Mouse (Mus musculus): ENCODE results near the gene Nek8. TPM values are rescaled to one million over a fixed set of nuclear protein-coding genes. Genes with fewer than 3 reads are reported as not detected.

Nek8 gene
- polyA plus RNA-seq, 1 experiment from 2014 or later: 19.9 TPM

DNA sequence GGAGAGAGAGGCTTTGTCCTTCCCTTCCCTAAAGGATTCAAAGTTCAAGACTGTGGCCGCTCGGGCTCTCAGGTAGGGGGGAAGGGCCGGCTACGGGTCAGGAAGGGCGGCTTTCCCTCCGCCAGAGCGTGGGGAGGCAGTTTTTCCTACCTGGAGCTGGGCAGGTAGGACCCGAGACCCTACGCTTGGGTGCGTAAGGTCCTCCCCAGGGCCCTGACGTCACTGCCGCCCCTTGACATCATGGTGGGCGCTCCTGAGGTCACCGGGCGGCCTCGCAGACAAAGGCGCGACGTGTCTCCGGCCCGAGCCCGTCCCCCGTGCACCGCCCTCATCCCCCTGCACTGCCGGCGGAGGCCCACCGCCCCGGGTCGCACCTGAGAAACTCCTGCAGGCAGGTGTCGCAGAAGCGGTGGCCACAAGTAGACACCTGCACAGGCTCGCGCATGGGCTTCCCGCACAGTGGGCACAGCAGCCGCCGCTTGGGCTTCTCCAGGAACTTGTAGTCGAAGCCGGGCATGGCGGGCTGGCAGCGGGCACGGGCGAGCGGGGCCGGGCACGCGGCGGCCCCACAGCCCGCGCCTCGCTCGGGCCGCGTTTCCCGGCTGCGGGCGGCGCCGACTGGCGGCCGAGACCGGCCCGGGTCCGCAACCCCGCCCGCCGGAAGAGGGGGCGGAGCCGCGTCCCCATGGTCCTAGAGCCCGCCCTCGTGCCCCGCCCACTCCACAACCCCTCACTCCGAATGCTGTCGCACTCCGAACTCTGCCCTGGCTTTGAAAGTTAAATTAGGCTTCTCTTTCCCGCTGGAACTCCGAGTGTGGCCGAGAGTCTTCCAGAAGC, 11.3 kb downstream of the Nek8 start, which contains the start of gene Traf4:
Traf4 (minus strand) TSS at position 666 of the 837 bp plus-strand sequence.
- ATAC-seq (replicated peaks; ENCODE audit: low FRiP score, low read depth): peak; percentile 77
- TF ChIP-seq CTCF (IDR thresholded peaks at IDR 0.05; ENCODE audit: low read depth): peak; percentile 34; the same call in 1 of the 2 replicates
- under 1% methylated on average over 65 of the region's 78 CpGs for WGBS
- Histone ChIP-seq H3K4me1 (replicated peaks; ENCODE audit: insufficient read depth, low read length) (peaks cover 28% of the 10 kb centered on the region), H3K36me3 (ENCODE audit: insufficient read depth, low read length) (peaks cover 14% of the 10 kb centered on the region), H3K27ac (peak within 1 kb of the TSS; percentile 98), H3K4me2 (ENCODE audit: low read length) (peak within 1 kb of the TSS; percentile 90), H3K9ac (ENCODE audit: low read depth, low read length) (peak within 1 kb of the TSS; percentile 93), H3K4me3 (replicated peaks; ENCODE audit: low read depth, low read length) (peak within 1 kb of the TSS; percentile 95), H3K27me3 (ENCODE audit: insufficient read depth, low read length) (no peaks in the 10 kb centered on the region), H3K9me3 (replicated peaks; ENCODE audit: low read length) (no peaks in the 10 kb centered on the region)
- DNase-seq (ENCODE audit: low spot score): peak; percentile 94

DNA sequence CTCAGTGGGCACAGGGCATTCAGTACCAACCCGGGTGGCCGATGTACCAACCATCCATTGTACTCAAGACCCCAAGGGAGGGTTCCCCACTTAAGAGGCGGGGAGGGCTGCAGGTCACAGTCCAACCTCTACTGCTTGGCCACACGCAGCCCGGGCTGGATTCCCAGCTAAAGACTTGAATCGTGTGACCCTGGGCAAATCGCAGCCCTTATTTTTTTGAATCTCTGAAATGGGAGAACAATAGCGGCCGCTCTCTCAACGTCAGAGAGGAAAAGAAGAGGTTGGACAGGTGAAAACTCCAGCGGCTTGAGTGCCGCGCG, 11.9 kb downstream of the Nek8 start:
- Histone ChIP-seq H3K27me3 (ENCODE audit: insufficient read depth, low read length) (no peaks in the 10 kb centered on the region), H3K36me3 (ENCODE audit: insufficient read depth, low read length) (peaks cover 20% of the 10 kb centered on the region), H3K4me3 (replicated peaks; ENCODE audit: low read depth, low read length) (peak overlapping the region; percentile 95), H3K9me3 (replicated peaks; ENCODE audit: low read length) (no peaks in the 10 kb centered on the region), H3K27ac (peak overlapping the region; percentile 98), H3K4me2 (ENCODE audit: low read length) (peak overlapping the region; percentile 90), H3K4me1 (replicated peaks; ENCODE audit: insufficient read depth, low read length) (peaks cover 29% of the 10 kb centered on the region), H3K9ac (ENCODE audit: low read depth, low read length) (peak overlapping the region; percentile 93)
- 0% methylated on average over 14 of the region's 14 CpGs for WGBS
- ATAC-seq (replicated peaks; ENCODE audit: low FRiP score, low read depth) (no peak), DNase-seq (ENCODE audit: low spot score) (no peak)
- TF ChIP-seq CTCF (IDR thresholded peaks at IDR 0.05; ENCODE audit: low read depth): no peak

DNA sequence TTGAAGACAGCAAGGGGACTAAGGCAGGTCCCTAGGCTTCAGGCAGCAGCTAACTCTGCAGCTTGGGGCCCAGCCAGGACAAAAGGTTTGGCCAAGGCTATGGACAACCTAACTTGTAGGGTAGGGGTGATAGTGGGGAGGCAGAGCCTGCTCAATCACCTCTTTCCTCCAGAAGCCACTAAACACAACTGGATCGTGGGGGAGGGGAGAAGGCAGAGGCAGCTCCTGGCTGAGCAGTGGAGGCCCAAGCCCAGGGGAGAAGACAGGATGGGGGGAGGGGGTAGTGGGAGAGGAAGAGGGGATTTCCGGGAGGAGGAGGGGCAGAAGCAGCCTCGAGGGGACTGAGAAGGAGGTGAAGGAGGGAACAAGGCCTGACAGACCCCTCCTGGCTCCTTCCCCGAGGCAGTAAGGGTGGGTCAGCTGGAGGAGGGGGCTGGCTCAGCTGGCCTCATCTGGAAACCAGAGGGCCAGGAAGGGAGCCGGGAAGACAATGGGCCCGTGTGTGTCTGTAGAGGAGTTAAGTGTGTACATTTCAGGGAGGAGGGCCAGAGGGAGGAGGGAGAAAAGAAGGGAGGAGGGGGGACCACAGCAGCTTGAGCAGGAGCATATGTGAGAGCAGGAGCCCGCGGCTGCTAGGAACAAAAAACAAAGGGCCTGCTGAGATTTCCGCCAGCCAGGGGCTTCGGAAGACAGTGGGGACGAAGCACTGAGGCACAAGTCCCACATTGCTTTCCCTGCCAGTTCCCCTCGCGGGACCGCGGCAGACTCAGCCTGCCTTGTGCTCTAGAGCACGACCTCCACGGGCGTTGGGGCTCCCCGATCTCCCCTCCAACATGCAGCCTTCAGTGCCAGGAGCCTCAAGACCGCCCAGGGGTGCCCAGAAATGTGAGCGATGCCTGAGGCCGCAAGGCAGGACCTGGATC, 12.5 kb downstream of the Nek8 start:
- peaks cover 33% of the 10 kb centered on the region for H3K4me1 ChIP-seq (replicated peaks; ENCODE audit: insufficient read depth, low read length)
- under 1% methylated on average over 22 of the region's 22 CpGs for WGBS

DNA sequence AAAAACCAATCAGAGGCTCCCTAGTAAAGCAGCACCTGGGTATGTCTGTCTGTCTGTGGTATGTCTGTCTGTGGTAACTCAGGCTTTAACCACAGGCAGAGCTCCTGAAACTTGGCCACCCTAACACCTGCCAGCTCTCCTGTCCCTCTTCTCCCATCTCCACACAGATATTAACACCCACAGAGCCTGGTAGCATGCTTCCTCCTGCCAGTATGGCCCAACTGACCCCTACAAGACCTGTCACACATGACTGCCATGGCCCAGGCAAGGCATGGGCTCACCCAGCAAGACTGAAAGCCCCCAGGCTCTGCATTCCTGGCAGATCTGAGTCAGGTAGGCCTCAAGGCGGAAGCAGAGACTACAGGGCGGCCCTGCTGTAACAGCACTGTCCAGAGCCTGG, 13.4 kb downstream of the Nek8 start:
- Histone ChIP-seq H3K9me3 (replicated peaks; ENCODE audit: low read length) (no peaks in the 10 kb centered on the region), H3K27me3 (ENCODE audit: insufficient read depth, low read length) (no peaks in the 10 kb centered on the region), H3K4me3 (replicated peaks; ENCODE audit: low read depth, low read length) (peak overlapping the region; percentile 95), H3K4me1 (replicated peaks; ENCODE audit: insufficient read depth, low read length) (peaks cover 33% of the 10 kb centered on the region), H3K4me2 (ENCODE audit: low read length) (peak overlapping the region; percentile 90), H3K9ac (ENCODE audit: low read depth, low read length) (peak overlapping the region; percentile 93), H3K36me3 (ENCODE audit: insufficient read depth, low read length) (peaks cover 31% of the 10 kb centered on the region), H3K27ac (peak overlapping the region; percentile 98)
- no peak for DNase-seq (ENCODE audit: low spot score)
- no peak for TF ChIP-seq CTCF (IDR thresholded peaks at IDR 0.05; ENCODE audit: low read depth)
- ATAC-seq (replicated peaks; ENCODE audit: low FRiP score, low read depth): 0 out of 2 replicates have a peak, but pooled peaks have one; percentile 0
- 41% methylated on average over 2 of the region's 2 CpGs for WGBS

More for the DNA sequence above, 12.5 kb downstream of the Nek8 start:
- Histone ChIP-seq H3K4me3 (replicated peaks; ENCODE audit: low read depth, low read length) (peak overlapping the region; percentile 95), H3K9me3 (replicated peaks; ENCODE audit: low read length) (no peaks in the 10 kb centered on the region), H3K9ac (ENCODE audit: low read depth, low read length) (peak overlapping the region; percentile 93), H3K27me3 (ENCODE audit: insufficient read depth, low read length) (no peaks in the 10 kb centered on the region), H3K4me2 (ENCODE audit: low read length) (peak overlapping the region; percentile 90), H3K36me3 (ENCODE audit: insufficient read depth, low read length) (peaks cover 22% of the 10 kb centered on the region), H3K27ac (peak overlapping the region; percentile 98)
- peak; percentile 33 for ATAC-seq (replicated peaks; ENCODE audit: low FRiP score, low read depth)
- DNase-seq (ENCODE audit: low spot score): peak; percentile 92
- no peak for TF ChIP-seq CTCF (IDR thresholded peaks at IDR 0.05; ENCODE audit: low read depth)

DNA sequence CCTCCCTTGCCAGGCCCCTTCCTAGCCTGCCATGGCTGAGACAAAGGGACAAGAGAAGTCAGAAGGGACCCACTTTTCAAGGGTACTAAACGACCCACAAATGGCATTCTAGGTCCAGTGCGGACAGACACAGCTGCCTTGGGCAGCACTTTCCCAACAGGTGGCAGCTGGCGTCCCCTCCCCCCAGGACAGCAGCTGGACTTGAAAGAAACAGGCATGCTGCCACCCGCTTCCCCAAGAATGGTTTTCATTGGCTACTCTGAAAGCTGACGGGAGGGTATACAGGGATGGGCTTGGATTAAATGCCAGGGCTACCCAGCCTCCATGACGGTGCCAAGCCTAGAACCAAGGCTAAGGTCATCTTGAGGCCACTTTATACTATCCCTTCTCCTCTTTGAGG, 14.0 kb downstream of the Nek8 start:
- TF ChIP-seq CTCF (IDR thresholded peaks at IDR 0.05; ENCODE audit: low read depth): no peak
- ATAC-seq (replicated peaks; ENCODE audit: low FRiP score, low read depth) (no peak), DNase-seq (ENCODE audit: low spot score) (no peak)
- Histone ChIP-seq H3K4me1 (replicated peaks; ENCODE audit: insufficient read depth, low read length) (peaks cover 33% of the 10 kb centered on the region), H3K4me3 (replicated peaks; ENCODE audit: low read depth, low read length) (no peak overlapping the region; the same call in 1 of the 2 replicates), H3K9me3 (replicated peaks; ENCODE audit: low read length) (no peaks in the 10 kb centered on the region), H3K36me3 (ENCODE audit: insufficient read depth, low read length) (peaks cover 34% of the 10 kb centered on the region), H3K27ac (peak overlapping the region; percentile 98), H3K9ac (ENCODE audit: low read depth, low read length) (0 out of 2 replicates have a peak overlapping the region, but pooled peaks have one; percentile 93), H3K27me3 (ENCODE audit: insufficient read depth, low read length) (no peaks in the 10 kb centered on the region), H3K4me2 (ENCODE audit: low read length) (peak overlapping the region; percentile 90)
- 32% methylated on average over 6 of the region's 6 CpGs for WGBS

DNA sequence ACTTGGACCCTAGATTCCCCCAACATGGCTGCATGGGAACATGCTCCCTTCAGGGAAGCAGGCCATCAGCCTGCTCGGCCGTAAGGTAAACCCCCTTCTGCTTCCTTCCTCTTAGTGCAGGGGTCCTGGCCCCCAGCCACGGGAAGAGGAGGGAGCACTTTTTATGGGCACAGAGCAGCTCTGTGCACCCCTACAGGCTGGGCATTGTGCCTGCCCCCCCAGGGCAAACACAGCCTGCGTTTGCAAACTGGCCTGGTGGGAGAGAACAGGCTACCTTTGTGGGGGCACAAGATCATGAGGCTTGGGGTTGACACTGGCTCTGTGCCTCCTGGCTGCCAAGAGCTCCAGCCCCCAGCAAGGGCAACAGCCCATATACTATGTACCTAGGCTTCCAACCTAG, 14.5 kb downstream of the Nek8 start:
- Histone ChIP-seq H3K4me1 (replicated peaks; ENCODE audit: insufficient read depth, low read length) (peaks cover 33% of the 10 kb centered on the region), H3K9ac (ENCODE audit: low read depth, low read length) (no peak overlapping the region), H3K27me3 (ENCODE audit: insufficient read depth, low read length) (no peaks in the 10 kb centered on the region), H3K27ac (peak overlapping the region; percentile 98), H3K4me3 (replicated peaks; ENCODE audit: low read depth, low read length) (no peak overlapping the region), H3K9me3 (replicated peaks; ENCODE audit: low read length) (no peaks in the 10 kb centered on the region), H3K4me2 (ENCODE audit: low read length) (peak overlapping the region; percentile 90; the same call in 1 of the 2 replicates), H3K36me3 (ENCODE audit: insufficient read depth, low read length) (peaks cover 34% of the 10 kb centered on the region)
- DNase-seq (ENCODE audit: low spot score) (no peak), ATAC-seq (replicated peaks; ENCODE audit: low FRiP score, low read depth) (no peak)
- 29% methylated on average over 4 of the region's 4 CpGs for WGBS
- no peak for TF ChIP-seq CTCF (IDR thresholded peaks at IDR 0.05; ENCODE audit: low read depth)

All from kidney, postnatal 0 days (tissue).